Mouse (Mus musculus) left cerebral cortex, adult 9 months (tissue): ENCODE results near the gene Rapgef2.
"Not testable (repeated sequence)": the region's sequence is repeated elsewhere in the genome, so short reads cannot be mapped to it uniquely, and the experiment has no call there.

Source experiments
- DNase-seq, 2 experiments: peaks; one replicate each; pipeline ENCODE4 v3.0.0; 2022; ENCODE audit warnings: low spot score in 2 of 2

The Rapgef2 gene

GRCm38 (mm10) chr3:79100831-79101230 is 185.5 kb downstream of the Rapgef2 start:
- DNase-seq: no peak

- DNase-seq: no peak
These were observed 197.2 kb downstream of the Rapgef2 start for GRCm38 (mm10) chr3:79089091-79089490.

DNA sequence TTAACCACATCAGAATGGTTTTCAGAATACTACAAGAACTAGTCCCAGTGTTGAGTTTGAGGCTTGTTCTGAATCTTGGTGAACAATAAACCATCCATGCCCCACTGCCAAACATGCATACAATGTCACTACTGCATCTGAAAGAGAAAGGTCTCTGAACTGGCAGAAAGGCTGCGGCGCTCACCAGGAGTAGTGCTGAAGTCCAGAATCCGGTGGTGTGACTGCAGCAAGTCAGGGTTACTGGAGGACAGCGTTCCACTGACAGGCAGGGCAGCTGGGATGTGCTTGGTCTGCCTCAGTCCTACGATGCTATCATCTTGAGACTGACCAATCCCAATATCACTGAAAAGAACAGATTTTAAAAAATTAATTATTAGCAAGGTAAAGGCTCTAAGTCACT is 197.9 kb downstream of the Rapgef2 start:
- DNase-seq: no peak

GRCm38 (mm10) chr3:79086282-79086681 is 200.0 kb downstream of the Rapgef2 start:
- no peak for DNase-seq

DNA sequence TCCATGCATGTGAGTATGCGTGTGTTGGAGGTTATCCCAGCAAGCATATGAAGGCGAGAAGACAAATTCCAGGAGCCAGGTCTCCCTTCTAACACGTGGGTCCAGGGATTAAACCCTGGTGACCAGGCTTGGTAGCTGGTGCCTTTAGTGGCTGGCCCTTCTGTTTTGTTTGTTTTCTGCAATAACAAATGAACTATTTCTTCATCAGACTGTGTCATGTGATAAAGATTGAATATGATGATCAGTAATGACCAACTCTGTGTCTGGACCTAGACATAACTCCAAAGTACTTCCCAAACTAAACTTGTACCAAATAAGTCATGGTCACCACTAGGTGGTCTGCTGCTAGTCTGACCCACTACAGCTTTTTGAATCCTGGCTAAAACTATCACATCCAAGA is 202.4 kb downstream of the Rapgef2 start:
- no peak for DNase-seq

DNA sequence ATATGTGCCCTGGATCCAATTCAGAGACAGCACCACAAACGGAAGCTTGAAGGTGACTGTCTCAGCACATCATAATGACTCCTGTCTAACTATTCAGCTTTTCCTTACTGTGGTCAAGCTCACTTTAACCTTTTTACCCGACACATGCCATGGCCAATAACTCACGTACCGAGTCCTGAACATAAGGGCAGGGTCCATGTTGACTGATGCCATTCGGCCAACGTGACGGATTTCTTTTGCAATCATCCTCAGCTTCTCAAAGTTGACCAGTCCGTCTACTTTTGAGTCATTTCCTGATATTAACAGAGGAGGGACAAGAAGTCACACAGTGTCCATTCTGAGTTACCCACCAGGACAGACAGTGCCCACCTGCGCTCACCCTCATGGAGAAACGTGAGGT is 203.3 kb downstream of the Rapgef2 start:
- no peak for DNase-seq

DNA sequence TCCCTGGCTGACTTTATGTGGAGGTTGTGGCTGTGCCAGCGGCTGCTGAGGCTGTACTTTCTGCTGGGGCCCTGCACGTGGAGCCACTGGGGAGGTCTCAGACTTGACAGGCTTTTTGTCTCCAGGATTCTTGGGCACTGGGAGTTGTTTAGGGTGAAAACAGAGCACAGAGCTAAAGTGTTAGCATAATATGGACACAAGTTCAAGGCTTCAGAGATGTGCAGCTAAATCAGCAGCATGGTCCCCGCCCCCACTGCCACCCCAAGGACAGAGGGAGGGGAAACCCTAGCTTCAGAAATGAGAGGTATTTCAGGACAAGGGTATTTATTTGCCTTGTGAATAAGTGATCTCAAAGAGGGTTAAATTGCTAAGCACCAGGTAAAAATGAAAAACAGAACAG is 207.2 kb downstream of the Rapgef2 start:
- no peak for DNase-seq

GRCm38 (mm10) chr3:79074970-79075369 is 211.3 kb downstream of the Rapgef2 start:
- DNase-seq: no peak

DNA sequence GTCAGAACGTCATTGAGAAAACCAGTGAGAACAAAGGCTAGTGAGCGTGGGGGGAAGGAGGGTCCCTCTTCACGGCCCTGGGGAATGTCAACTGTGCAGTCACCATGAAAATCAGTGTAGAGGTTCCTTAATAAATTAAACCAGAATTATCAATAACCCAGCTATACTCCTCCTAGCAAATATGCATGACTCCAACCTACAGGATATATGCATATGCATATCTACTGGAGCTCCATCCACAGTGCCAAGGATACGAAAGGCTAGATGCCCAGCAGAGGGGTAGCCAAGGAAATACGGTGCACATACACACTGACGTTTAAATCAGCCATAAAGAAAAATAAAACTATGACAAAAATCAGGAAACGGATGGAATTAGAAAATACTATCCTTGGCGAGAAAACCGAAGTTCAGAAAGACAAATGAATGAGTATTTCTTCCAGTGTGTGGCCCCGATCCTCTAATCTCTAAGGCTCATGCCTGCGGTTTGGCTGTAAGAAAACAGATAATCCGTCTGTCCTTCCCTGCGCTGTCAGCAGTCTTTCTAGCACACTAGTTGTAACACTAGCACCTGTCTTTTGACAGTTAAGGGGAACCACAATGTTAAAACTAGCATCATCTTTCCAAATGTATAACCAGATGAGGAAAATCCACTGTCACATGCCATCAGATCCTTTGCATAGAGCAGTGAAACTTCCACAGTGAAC is 212.6 kb downstream of the Rapgef2 start:
- DNase-seq: no peak

DNA sequence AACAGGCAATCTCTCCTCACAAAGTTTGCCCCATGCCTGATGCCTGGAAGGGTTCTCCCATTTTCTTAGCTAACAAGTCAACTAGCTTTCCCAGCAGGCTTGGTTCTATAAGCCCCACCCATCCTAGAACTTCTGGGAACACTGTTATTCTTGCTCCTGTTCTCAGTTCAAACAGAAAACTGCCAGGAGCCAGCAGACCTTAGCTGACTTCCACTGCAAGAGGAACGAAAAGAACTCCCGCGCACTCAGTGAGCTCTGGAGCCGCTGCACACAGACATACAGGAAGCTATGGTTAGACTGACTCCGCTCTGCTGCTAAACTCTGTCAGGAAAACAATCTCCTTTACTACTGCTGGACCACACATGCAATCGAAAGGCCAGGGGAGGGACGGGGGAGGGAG is 214.8 kb downstream of the Rapgef2 start:
- DNase-seq: no peak

DNA sequence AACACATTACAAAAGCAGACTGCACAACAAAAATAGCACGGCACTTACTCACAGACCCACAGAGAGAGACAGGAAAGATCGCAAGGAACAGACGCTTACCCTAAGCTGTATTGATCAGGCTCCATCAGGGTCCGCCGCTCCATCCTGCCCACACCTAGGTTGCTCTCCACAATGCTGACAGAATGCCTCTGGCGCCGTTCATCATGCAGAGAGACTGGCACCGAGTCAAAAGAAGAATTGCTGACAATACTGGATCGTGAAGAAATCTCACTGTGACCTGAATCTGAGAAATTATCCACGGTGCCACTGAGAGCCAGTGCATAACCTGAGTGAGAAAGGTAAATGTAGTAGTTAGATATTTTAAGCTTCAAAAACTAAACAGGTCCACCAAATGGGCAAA is 216.4 kb downstream of the Rapgef2 start:
- DNase-seq: peak in 1 of 2 experiments; percentile 32

- no peak for DNase-seq
These were observed 217.3 kb downstream of the Rapgef2 start for GRCm38 (mm10) chr3:79068976-79069375.

- DNase-seq: peak in 1 of 2 experiments; percentile 72
These were observed 219.8 kb downstream of the Rapgef2 start for GRCm38 (mm10) chr3:79066455-79067055.

DNA sequence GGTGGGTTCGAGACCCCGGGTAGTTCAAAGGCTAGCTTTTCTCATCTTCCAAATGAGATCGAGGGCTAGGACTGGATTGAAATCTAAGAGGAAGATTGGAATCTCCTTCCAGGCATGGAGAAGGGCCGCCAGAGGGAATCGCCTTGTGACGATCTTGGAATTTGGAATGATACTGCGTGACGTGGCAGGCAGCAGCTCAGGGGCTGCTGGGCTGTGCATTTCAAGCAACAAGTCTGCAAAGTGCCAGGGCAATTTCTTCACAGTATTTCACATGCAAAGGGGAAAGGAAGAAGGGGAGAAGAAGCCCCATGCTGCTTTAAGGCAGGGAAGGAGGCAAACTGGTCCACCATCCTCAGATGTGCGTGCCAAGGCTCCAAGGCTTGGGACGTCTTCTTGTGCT is 222.2 kb downstream of the Rapgef2 start:
- no peak for DNase-seq

- DNase-seq: no peak
These were observed 224.9 kb downstream of the Rapgef2 start for GRCm38 (mm10) chr3:79061426-79061825.

- DNase-seq: not testable (repeated sequence)
These were observed 227.8 kb downstream of the Rapgef2 start for GRCm38 (mm10) chr3:79058491-79058890.

DNA sequence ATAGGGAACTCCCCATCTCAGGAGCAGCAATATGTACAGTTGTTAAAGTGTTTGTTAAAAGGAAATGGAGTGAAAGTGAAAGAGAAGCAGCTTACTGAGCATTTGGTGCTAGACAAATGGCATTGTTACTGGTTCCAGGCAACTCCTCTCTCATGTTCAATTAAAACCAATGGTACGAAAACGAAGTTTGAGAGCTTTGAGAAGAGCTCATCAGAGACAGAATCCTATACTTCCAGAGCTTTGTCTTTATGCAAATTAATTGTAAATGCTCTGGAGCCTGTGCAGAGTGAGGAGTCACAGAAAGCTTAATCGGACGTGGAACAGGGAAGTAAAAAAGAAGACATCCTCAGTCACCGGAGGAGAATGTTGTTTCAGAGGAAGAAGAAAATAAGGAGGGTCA is 241.1 kb downstream of the Rapgef2 start:
- DNase-seq: no peak

- no peak for DNase-seq
These were observed 243.3 kb downstream of the Rapgef2 start for GRCm38 (mm10) chr3:79042973-79043372.

- DNase-seq: no peak
These were observed 246.5 kb downstream of the Rapgef2 start for GRCm38 (mm10) chr3:79039666-79040450.

- no peak for DNase-seq
These were observed 247.3 kb downstream of the Rapgef2 start for GRCm38 (mm10) chr3:79039008-79039407.

GRCm38 (mm10) chr3:79034457-79034856 is 251.9 kb downstream of the Rapgef2 start:
- DNase-seq: no peak

DNA sequence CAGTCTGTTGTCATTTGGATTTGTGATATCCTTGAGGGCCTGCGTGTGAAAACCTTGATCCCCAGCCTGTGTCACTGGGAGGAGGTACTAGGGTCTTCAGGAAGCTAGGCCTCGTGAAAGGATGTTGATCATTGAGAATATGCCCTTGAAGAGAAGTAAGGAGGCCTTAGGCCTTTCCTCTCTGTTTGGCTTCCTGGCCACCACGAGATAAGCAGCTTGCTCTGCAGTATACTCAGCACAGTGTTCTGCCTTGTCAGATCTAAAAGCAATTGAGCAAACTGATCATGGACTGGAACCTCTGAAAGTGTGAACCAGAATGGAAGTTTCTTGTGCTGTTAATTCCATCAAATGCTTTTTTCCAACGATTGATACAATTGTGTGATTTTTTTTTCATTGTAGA is 255.5 kb downstream of the Rapgef2 start:
- DNase-seq: no peak
